Mouse (Mus musculus): ENCODE data around the gene Zfp874a.
"Not testable (repeated sequence)": the region's sequence is repeated elsewhere in the genome, so short reads cannot be mapped to it uniquely, and the experiment has no call there.

Gene Zfp874a

DNA sequence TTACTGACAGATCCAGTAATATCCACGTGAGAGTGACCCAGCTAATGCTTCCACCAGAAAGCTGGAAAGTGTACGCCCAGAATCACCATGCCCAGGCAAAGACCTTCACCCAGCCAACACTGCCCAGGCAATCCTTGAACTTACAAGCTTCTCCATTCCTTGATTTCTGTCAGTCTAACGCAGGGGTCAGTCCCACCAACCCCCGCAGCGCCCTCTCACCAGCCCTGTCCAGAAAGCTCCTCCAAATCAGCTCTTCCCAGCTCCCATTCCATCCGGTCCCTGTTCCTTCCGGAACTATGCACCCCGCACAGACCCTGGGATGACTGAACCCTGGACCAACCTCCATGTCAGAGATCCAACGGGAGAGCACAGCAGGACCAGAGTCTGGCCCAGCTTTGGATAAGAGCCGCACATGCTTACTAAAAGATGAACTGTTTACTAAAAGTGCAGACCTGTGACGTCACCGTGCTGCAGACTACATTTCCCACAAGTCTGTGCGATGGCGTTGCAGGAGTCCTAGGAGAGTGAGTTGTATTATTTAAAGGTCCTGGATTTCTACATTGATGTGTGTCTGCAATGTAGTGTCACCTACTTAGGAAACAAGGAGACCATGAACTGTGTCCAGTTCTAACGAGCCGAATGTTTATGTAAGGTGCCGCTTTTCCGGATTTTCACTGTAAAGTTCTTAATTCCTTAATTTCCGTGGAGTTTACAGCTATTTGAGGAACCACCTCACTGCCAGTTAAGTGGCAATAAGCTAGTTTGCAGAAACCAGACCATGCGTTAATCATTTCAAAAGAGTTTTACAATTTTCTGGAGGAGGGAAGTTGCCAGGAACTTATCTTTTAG lies at the start of gene Zfp874a:
Gene Zfp874a (minus strand): TSS at position 453 of the 849 bp plus-strand sequence.
- DNase-seq (ENCODE audit: low spot score): peak; percentile 82

DNA sequence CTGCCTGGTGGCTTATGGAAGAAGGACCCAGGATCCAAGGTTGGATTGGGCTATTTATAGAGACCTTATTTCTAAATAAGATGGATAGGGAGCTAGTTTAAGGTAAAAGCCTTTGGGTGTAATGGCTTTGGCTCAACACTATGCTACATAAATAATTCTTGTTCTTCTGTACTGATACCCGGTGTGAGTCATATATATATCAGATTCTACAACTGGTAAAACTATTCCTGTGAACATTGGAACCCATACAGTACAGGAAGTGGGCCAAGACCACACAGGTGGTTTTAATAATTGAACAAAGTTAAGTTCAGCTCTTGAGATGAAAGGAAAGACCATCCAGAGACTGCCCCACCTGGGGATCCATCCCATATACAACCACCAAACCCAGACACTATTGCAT lies 49.5 kb upstream of the Zfp874a start:
- no peak for DNase-seq (ENCODE audit: low spot score)

DNA sequence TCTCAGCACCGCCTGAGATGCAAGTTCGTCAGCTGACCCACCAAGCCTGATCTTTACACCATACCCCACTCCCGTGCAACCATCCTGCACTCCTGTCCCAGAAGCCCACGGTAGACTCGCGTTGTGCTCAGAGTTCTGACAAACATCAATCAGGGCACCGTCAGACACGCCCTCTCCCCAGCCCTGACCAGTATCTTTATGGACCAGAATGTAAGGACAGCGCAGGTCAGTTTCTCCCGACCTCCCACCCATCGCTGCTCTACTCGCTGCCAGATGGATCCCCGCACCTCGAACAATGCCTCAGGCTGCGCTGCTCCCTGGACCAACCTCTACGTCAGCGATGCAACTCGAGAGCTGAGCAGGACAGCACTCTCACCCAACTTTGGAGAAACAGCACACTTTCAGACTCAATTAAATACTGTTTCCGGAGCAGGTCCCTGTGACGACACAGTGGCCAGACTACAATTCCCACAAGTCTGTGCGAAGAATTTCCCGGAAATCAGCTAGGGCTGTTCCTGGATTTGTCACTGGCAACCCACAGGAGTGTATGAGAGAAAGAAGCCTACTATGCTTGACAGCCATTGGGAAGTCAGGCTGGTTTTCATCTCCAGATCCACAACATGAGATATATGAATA lies 48.8 kb upstream of the Zfp874a start, which contains the start of gene Zfp58:
Gene Zfp58 (minus strand): TSS at position 472 of the 636 bp plus-strand sequence.
- DNase-seq (ENCODE audit: low spot score): peak; percentile 73

DNA sequence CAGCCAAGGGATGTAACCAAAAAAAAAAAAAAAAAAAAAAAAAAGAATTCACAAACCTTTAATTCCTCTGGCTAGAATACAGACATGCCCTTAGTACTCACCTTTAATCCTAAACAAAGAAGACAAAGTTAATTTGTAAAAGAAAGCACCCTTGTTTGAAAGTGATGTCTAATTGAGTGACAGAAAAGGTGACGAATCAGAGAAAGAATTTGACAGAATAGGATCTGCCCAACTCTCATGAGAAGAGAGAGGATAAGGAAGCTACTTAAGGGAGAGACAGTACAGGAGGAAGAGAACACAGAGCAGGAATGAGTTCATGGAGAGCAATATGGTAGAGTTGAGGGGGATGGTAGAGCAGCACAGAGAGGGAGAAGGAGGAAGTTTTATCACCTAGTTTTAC lies 44.2 kb upstream of the Zfp874a start:
- no peak for DNase-seq (ENCODE audit: low spot score)

DNA sequence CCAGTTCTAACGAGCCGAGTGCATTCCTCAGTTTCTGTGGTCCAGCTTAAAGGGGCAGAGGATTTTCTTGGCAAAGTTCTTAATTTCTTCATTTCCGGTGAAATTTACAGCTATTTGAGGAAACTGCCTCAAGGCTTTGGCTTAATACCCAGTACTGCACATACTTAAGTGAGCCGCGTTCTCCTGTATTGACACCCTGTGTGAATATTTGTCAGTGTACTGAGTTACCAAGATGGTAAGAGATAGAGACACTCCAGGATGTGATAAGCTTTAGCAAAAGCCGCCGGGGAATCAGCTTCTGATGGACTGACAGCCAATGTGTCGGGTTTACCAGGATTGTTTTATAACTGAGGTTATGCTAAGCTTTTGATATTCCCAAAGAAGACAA lies 33.0 kb upstream of the Zfp874a start:
- no peak for DNase-seq (ENCODE audit: low spot score)

DNA sequence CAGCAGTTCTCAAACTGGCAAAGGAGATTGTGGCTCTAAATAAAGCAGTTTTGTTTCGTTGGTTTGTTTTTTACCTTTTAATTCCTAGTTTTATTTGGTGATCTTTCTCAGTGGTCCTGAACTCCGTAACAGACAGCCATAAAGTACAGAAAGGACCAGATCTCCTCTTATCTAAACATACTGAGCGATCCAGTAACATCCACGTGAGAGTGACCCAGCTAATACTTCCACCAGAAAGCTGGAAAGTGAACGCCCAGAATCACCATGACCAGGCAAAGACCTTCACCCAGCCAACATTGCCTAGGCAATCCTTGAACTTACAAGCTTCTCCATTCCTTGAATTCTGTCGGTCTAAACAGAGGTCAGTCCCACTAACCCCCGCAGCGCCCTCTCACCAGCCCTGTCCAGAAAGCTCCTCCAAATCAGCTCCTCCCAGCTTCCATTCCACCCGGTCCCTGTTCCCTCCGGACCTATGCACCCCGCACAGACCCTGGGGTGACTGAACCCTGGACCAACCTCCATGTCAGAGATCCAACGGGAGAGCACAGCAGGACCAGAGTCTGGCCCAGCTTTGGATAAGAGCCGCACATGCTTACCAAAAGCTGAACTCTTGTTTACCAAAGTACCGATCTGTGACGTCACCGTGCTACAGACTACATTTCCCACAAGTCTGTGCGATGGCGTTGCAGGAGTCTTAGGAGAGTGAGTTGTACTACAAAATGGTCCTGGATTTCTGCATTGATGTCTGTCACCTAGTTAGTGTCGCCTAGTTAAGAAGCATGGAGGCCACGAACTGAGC lies 32.4 kb upstream of the Zfp874a start, which contains the start of gene Zfp874b:
Gene Zfp874b (minus strand): TSS at position 634 of the 799 bp plus-strand sequence.
- DNase-seq (ENCODE audit: low spot score): peak; percentile 69

DNA sequence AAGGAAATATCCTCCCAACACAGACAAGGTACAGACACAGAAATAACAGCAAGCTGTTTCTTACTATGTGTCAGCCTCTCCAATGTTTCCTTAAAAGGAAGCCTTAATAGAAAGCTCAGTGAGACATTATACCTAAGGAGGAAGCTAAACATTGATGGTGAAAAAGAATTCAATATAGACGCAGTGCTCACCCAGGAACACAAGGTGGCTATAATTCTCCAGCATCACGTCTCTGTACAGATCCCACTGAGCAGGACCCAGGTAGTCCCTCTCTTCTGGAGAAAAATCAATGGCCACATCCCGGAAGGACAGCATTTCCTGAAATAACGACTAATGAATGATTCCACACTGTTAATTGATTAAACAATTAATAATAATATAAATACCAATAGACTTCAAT lies 30.1 kb upstream of the Zfp874a start:
- no peak for DNase-seq (ENCODE audit: low spot score)

DNA sequence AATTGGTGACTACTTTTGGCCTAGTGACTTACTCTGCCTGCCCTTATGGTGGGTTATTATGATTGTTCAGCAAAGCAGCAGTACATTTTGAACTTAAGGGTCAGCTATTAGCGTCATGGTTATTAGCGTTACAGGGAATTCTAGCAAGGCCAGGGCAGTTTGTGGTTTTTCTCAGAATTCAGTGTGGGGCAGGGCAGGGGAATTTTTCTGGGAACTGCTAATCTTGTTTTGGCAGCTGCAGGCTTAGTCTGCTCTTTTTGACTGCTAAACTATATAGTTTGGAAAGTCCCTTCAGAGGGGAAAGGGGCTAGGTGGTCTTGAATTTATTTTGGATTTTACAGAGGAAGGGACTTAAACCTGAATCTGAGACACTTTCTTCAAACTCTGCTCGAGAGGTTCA lies 17.9 kb upstream of the Zfp874a start:
- no peak for DNase-seq (ENCODE audit: low spot score)

DNA sequence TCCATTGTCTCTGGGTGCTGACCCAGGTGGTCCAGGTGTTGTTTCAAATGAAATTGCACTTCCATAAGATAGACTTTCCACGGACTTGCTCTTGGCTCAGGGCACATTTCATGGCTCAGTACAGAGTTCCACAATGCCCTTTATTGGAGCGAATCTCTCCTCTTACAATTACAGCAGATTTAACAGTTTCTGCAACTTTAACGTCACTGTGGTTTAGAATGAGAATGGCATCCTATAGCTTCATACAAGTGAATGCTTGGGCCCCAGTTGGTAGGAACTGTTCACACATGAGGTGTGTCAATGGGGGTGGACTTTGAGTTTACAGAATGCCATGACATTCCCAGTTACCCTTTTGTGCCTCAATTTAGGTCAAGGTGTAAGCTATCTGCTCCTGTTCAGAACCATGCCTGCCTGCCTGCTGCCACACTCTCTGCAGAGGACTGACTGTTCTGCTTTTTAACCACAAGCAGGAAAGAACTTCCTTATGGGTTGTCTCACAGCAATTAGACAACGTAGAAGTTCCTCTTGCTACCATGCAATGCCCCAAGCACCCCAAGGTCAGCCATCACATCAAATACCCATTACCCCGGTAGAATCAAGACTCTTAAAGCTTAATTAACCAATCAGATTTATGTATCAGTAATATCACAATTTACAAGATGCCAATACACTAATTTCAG lies 12.2 kb upstream of the Zfp874a start:
- DNase-seq (ENCODE audit: low spot score): not testable (repeated sequence)

DNA sequence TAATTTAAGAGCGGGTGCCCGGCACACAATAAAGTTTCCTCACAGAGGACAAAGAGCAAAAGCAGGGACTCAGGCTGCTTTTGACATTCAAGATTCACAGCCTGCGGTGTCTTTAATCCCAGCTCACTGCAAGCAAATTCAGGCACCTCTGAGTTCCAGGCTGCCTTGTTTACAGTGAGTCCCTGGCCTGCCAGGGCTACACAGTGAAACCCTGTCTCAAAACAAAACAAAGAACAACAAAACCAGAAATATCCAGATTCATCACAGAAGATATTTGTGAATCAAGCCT lies 541 bp upstream of the Zfp874a start:
- no peak for DNase-seq (ENCODE audit: low spot score)

DNA sequence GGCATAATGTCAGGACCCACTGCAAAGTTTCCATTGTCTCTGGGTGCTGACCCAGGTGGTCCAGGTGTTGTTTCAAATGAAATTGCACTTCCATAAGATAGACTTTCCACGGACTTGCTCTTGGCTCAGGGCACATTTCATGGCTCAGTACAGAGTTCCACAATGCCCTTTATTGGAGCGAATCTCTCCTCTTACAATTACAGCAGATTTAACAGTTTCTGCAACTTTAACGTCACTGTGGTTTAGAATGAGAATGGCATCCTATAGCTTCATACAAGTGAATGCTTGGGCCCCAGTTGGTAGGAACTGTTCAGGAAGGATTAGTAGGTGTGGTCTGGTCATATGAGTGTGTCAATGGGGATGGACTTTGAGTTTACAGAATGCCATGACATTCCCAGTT lies 14.3 kb downstream of the Zfp874a start:
- not testable (repeated sequence) for DNase-seq (ENCODE audit: low spot score)

DNA sequence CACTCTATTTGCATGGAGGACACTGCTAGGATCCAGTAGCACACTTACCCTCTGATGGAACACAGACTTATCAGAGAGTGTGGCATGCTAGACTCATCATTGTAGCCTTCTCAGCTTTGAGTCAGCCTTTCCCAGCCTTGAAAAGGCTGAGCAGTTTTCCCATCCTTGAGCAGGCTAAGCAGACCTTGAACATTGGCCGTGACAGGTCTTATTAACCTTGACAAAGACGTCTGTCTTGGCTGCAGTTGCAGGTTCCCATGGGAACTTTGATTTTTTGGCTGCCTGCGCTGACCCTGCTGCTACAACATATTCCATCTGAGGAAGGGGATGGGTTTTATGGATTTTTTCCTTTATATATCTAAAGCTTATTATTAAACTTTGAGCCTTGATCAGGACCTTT lies 23.3 kb downstream of the Zfp874a start:
- no peak for DNase-seq (ENCODE audit: low spot score)

DNA sequence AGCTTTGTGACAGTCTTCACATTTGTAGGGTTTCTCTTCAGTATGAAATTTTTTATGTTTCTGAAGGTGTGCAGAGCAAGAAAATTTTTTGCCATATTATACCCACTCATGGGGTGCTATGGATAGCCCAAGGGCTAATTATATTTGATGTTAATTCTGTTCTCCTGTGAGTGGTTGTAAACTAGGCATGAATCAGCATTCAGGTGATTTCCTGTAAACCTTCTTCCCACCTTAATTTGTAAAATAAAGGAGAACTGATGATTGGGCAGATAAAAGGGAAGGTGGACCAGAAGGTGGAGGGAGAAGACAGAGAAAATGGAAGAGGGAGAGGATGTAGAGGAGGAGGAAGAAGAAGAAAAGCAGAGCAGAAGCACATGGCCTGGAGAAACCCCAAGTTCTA lies 25.7 kb downstream of the Zfp874a start:
- not testable (repeated sequence) for DNase-seq (ENCODE audit: low spot score)

DNA sequence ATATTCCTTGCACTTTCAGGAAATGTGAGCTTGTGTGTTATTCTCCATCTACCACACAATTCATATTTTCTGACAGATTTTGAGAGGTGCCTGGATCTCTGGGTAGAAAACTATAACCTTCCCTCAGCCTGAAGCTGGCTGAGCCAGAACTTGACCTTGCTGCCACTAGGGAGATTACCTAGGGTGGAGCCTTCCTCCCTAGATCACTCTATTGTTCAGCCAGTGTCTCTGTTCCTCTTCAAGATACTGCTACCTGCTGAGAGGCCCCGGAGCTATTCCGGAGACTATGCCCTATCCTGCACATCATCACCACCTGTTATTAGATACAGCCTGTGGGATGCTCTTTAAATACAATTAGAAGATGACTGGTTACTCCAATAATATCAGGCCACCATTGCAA lies 28.9 kb downstream of the Zfp874a start:
- DNase-seq (ENCODE audit: low spot score): not testable (repeated sequence)

DNA sequence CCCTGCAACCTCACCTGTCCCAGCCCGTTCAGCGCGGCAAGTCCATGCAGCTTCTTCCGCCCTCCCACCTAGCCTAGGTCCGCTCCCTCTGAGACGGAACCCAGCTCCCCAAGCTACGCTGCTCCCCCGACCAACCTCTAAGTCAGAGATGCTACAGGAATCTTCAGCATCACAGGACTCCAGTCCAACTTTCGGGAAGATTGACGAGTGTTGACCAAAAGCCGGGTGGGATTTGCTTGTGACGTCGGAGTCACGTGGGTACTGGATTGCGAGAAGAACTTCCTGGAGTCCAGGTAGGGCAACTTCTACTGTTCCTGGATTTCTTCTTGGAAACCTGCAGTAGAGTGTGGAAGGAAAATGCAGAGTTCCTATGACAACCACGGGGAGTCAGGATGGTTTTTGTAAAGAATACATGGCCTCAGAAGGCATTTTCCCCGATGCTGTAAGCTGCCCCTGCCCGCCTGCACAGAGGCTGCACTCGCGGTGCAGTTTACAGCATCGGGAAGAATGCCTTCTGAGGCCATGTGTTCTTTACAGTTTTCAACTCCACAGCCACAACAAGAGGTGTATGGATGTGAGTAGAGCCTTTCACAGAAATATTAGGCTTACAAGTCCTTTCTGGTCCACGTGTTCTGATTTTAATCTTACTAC lies 30.1 kb downstream of the Zfp874a start, which contains the start of gene Zfp459:
Gene Zfp459 (minus strand): TSS at position 212 of the 651 bp plus-strand sequence.
- DNase-seq (ENCODE audit: low spot score): no peak

DNA sequence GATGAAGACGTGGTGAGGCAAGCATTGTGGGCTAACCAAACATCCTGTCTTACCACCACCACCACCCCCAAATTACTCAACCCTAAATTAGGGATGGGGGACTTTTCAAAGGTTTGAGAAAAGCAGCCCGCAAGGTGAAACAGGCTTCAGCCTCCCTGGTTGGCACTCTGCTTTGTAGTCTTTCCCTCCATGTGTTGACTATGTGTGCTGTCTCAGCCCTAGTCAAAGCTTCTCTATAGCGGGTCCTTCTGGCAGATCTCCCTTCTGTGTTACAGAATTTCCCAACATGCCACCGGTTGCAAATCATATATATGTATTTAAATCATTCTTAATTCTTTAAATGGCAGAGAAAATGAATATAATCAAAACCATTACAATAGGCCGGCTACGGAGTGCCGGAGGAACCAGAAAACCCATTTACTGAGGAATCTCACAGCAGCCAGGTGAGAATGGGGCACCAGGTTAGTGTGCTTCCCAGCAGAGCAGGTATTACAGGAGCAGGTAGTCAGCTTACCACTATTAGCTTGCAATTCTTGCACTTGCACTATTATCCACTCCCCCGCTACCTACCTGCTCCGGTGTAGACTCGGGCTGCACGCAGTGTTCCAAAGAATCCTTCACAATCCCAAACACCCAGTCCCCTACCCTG lies 30.7 kb downstream of the Zfp874a start:
- DNase-seq (ENCODE audit: low spot score): peak; percentile 39

DNA sequence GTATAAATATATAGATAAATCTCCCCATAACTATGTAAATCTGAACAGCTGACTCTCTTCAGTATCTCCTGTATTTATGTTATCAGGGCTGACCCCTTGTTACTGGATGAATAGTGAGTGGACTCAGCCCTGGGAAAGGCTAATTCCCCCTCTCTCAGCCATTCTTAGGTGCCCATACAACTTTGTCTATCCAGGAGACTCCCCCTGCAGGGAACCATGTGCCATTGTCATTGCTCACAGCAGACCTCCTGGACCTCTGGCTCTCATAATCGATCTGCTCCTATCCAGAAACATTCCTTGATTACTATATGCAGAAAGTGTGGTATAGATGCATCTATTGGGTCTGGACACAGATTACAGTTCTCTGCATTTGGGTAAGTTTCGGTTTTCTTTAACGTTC lies 34.6 kb downstream of the Zfp874a start:
- no peak for DNase-seq (ENCODE audit: low spot score)

DNA sequence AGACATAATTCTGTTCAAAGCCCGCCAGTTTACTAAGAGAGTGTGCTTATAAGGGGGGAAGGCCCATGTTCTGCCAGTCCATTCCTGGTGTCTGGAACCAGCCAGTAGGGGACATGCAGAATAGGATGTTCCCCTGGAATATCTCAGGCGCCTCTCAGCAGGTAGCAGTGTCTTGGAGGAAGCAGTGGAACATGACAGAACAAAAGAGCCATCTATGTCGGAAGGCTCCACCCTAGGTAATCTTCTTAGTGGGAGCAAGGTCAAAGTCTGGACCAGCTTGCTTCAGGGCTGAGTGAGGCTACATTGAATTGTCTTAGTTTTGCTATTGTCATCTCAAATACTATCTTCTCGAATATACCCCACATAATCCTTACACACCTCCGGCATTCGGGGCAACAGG lies 35.7 kb downstream of the Zfp874a start:
- no peak for DNase-seq (ENCODE audit: low spot score)

DNA sequence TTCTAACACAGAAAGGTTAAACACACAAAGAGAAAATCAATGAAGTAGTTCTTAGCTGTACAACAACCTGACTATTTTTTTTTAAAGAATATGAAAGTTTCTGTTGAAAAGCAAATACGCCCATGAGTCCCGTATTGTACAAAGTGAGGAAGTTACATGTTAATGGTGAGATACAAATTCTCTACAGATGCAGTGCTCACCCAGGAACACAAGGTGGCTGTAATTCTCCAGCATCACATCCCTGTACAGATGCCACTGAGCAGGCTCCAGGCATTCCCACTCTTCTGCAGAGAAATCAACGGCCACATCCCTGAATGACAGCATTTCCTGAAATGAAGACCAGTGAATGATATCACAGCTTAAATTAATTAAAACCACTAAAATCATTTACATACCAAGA lies 37.8 kb downstream of the Zfp874a start:
- DNase-seq (ENCODE audit: low spot score): not testable (repeated sequence)

DNA sequence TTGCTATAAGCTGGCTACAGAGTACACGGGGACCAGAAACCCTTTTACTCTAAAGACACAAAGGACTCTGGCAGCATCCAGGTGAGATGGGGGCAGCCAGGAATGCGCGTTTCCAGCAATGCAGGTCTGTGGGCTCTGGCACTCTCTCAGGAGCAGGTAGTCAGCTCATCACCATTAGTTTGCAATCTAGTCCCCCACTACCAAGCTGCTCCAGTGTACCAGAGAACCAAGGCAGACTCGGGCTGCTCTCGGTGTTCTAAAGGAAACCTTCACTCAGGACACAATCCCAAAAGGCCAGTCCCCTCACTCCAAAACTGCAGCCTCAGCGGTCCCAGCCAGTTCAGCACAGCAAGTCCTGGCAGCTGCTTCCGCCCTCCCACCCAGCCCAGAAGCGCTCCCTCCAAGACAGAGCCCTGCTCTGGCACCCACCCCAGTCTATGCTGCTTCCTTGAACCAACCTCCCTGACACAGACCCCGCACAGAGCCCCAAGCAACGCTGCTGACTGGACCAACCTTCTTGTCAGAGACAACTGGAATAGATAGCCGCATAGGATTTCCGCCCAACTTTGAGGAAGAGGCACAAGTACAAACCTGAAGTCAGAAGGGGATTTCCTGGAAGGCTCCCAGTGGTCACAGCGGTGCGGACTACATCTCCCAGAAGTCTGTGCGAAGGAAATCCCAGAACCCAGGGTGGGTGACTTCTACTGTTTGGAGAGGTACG lies 52.1 kb downstream of the Zfp874a start, which contains the start of gene Zfp429:
Gene Zfp429 (minus strand): TSS at position 637 of the 721 bp plus-strand sequence.
- peak; percentile 55 for DNase-seq (ENCODE audit: low spot score)
